Mouse (Mus musculus): ENCODE results near the gene Psmb11.

GRCm38 (mm10) chr14:54572122-54572521 is 49.1 kb upstream of the Psmb11 start:
- TF ChIP-seq USF1 (IDR thresholded peaks at IDR 0.05; ENCODE audit: low read depth) (no peak), MAX (IDR thresholded peaks at IDR 0.05) (no peak), CTCF (IDR thresholded peaks at IDR 0.05; ENCODE audit: control insufficient read depth, insufficient read depth, insufficient read length) (no peak), MYOD1 (IDR thresholded peaks at IDR 0.05; ENCODE audit: control insufficient read depth, insufficient read length, low read depth) (no peak), MYOG (IDR thresholded peaks at IDR 0.05; ENCODE audit: control insufficient read depth, extremely low read depth, insufficient read length) (no peak)

All from C2C12 (cell line).